Mouse (Mus musculus): ENCODE data around the gene Gm45799.

The Gm45799 gene

GRCm38 (mm10) chr7:105641936-105642335 is 1.6 kb downstream of the Gm45799 start:
- DNase-seq (ENCODE audit: low read depth, low spot score), result no peak

GRCm38 (mm10) chr7:105650639-105651435 is 10.5 kb downstream of the Gm45799 start, which contains the start of gene Dnhd1:
Gene Dnhd1 (plus strand): TSS chr7:105650827.
- peak; percentile 41 for DNase-seq (ENCODE audit: low read depth, low spot score)

- DNase-seq (ENCODE audit: low read depth, low spot score), result no peak
Measured at GRCm38 (mm10) chr7:105685541-105686197, 45.3 kb downstream of the Gm45799 start.

- no peak for DNase-seq (ENCODE audit: low read depth, low spot score)
Measured at GRCm38 (mm10) chr7:105690875-105691274, 50.5 kb downstream of the Gm45799 start.

GRCm38 (mm10) chr7:105703184-105703583 is 62.8 kb downstream of the Gm45799 start:
- no peak for DNase-seq (ENCODE audit: low read depth, low spot score)

- DNase-seq (ENCODE audit: low read depth, low spot score), result no peak
Measured at GRCm38 (mm10) chr7:105703816-105704215, 63.5 kb downstream of the Gm45799 start.

- DNase-seq (ENCODE audit: low read depth, low spot score), result no peak
Measured at GRCm38 (mm10) chr7:105708733-105709132, 68.4 kb downstream of the Gm45799 start.

GRCm38 (mm10) chr7:105715366-105715765 is 75.0 kb downstream of the Gm45799 start:
- DNase-seq (ENCODE audit: low read depth, low spot score), result no peak

- DNase-seq (ENCODE audit: low read depth, low spot score), result no peak
Measured at GRCm38 (mm10) chr7:105721916-105722315, 81.6 kb downstream of the Gm45799 start.

GRCm38 (mm10) chr7:105726144-105726979 is 86.0 kb downstream of the Gm45799 start:
- DNase-seq (ENCODE audit: low read depth, low spot score), result peak; percentile 60

- no peak for DNase-seq (ENCODE audit: low read depth, low spot score)
Measured at GRCm38 (mm10) chr7:105726980-105727325, 86.6 kb downstream of the Gm45799 start.

GRCm38 (mm10) chr7:105728701-105729428 is 88.5 kb downstream of the Gm45799 start:
- DNase-seq (ENCODE audit: low read depth, low spot score), result no peak

- DNase-seq (ENCODE audit: low read depth, low spot score), result no peak
Measured at GRCm38 (mm10) chr7:105733836-105734235, 93.5 kb downstream of the Gm45799 start.
